Mouse (Mus musculus) heart, embryonic 10.5 days (tissue): ENCODE measurements at regions not wholly inside any gene's neighbourhood (a gene's known extent, or its start where the extent isn't known, plus 50 kb on each side); places are given as distances from the start of the nearest gene placed in this dataset.

ENCODE experiments used
- DNase-seq: peaks from one replicate; pipeline ENCODE4 v3.0.0-alpha.2; 2017; ENCODE audit warnings: low spot score
- H3K27ac ChIP-seq: fragments of 300-500 bp; sonication (generic); 2 replicates; pipeline ENCODE4 v1.5.1; 2016; ENCODE audit warnings: mild to moderate bottlenecking
- H3K27me3 ChIP-seq: fragments of 300-500 bp; sonication (generic); 2 replicates; pipeline ENCODE4 v1.6.1; 2016; ENCODE audit warnings: mild to moderate bottlenecking; ENCODE audit not compliant: poor library complexity, insufficient read depth, severe bottlenecking
- H3K36me3 ChIP-seq: fragments of 300-500 bp; sonication (generic); 2 replicates; pipeline ENCODE4 v1.6.1; 2016; ENCODE audit warnings: mild to moderate bottlenecking, moderate library complexity
- H3K4me1 ChIP-seq: fragments of 300-500 bp; sonication (generic); 2 replicates; pipeline ENCODE4 v1.6.1; 2016; ENCODE audit warnings: mild to moderate bottlenecking
- H3K4me3 ChIP-seq: fragments of 300-500 bp; sonication (generic); 2 replicates; pipeline ENCODE4 v1.5.1; 2016; ENCODE audit warnings: mild to moderate bottlenecking, moderate library complexity
- H3K9me3 ChIP-seq: fragments of 300-500 bp; sonication (generic); 2 replicates; pipeline ENCODE4 v1.6.1; 2016; ENCODE audit warnings: mild to moderate bottlenecking, moderate library complexity
- WGBS: fragments of 180-500 bp; shearing (Covaris S2); methylation state at CpG from one replicate; pipeline ENCODE4 v1.1.7; 2016; 5-methylcytosine and 5-hydroxymethylcytosine counted together

DNA sequence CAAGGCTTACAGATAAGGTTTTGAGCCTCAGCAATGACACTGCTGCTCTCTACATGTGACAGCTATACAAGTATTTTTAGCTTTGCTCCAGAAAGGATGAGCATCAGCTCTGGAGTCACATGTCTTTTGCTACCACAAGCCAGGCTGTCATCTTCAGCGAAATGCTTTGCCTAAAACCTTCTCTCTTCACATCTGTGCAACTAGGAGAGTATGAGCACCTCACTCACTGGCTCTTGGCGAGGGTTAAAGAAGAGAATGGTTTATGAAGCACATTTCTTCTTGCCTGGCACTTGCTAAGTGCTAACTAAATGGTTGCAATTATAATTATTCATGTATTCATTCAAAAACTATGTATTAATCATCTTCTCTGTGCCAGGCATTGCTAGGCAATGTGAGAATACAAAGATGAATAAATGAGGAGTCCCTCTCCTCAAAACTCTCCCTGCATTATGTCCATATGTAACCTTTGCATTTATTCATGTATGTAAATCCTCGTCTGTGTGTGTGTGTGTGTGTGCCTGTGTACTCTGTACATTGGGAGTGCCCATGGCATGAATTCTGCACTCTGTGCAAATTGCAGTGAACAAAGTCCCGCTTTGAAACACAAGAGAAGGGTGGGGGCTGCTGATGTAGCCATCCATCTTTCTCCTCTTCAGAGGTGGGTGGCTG, 682.0 kb downstream of the Gsdmc2 start:
- WGBS, result 61% methylated on average over 4 of the region's 4 CpGs
- Histone ChIP-seq H3K4me3 (no peak overlapping the region), H3K9me3 (no peaks in the 10 kb centered on the region), H3K36me3 (no peaks in the 10 kb centered on the region), H3K4me1 (peaks cover 4% of the 10 kb centered on the region; the same call in 1 of the 2 replicates), H3K27me3 (no peaks in the 10 kb centered on the region), H3K27ac (peak overlapping the region; percentile 47; the same call in 1 of the 2 replicates)
- no peak for DNase-seq

DNA sequence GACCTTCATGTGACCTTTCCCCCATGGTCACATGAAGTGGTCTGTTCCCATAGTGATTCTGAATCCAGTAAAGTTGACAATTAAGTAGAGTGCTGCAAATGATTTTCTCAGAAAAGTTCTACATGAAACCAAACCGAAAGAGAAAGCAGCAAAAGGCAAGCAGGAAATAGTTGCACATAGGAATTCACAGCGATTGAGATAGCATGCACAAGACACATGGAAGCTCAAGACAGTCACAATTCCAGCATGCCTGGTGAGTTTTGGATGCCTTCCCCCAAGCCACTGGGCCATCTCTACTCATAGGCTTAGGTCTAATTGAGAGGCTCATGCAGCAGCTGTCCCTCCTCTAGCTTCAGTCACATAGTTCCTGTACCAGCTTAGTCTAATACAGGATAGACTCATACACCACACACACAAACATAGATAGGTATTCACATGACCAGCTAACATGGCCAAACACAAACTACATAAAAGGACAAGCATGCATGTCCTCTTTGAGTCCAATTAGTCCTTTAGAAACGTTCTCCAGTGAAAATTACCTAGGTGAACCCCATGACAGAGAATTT, 721.8 kb downstream of the Gsdmc2 start:
- Histone ChIP-seq H3K9me3 (no peaks in the 10 kb centered on the region), H3K36me3 (no peaks in the 10 kb centered on the region), H3K4me3 (no peak overlapping the region), H3K27me3 (no peaks in the 10 kb centered on the region), H3K27ac (no peak overlapping the region), H3K4me1 (no peaks in the 10 kb centered on the region)
- WGBS, result 79% methylated on average over 3 of the region's 3 CpGs
- no peak for DNase-seq

DNA sequence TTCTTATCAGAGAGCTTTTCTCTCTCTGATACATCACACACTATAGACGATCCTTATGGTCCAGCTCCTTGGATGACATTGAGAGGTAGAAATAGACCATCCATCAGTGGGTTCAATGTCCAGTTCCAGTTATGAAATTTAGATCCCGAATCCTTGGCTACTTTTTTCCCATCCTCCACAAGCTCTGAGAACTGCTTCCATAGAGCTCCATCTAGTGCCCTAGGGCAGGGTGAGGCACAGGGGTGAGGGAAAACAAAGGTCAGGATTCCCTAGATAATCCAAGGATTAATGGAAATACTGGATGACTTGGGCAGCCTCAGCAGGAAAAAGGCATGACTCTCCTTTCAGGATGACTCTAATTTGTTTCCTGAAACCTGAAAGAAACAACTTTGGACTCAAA, 732.1 kb downstream of the Gsdmc2 start:
- 65% methylated on average over 2 of the region's 2 CpGs for WGBS
- H3K27ac ChIP-seq, result no peak overlapping the region
- no peaks in the 10 kb centered on the region for H3K36me3 ChIP-seq
- H3K4me3 ChIP-seq, result no peak overlapping the region
- H3K27me3 ChIP-seq, result no peaks in the 10 kb centered on the region
- H3K9me3 ChIP-seq, result no peaks in the 10 kb centered on the region
- H3K4me1 ChIP-seq, result no peaks in the 10 kb centered on the region
- no peak for DNase-seq

DNA sequence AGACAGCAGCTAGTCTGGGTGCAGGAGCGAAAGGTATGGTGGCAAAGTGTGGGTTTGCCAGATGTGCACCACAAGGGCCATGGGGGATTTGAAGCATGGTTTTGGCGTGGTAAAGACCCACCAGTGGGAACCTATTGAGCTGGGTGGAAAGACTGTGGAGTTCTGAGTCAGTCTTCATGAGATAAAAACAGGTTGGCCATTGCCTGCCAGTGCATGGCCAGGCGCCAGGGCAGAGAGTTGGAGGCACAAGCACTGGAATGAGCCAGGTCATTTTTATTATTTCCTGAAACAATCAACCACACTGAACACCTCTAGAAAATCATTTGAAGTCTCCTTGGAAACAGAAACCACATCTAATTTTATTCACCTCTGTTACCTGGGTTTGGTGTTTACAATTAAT, 744.9 kb downstream of the Gsdmc2 start:
- Histone ChIP-seq H3K36me3 (no peaks in the 10 kb centered on the region), H3K27ac (no peak overlapping the region), H3K4me3 (no peak overlapping the region), H3K27me3 (no peaks in the 10 kb centered on the region), H3K4me1 (no peaks in the 10 kb centered on the region), H3K9me3 (no peaks in the 10 kb centered on the region; the same call in 1 of the 2 replicates)
- no peak for DNase-seq
- 80% methylated on average over 3 of the region's 3 CpGs for WGBS

DNA sequence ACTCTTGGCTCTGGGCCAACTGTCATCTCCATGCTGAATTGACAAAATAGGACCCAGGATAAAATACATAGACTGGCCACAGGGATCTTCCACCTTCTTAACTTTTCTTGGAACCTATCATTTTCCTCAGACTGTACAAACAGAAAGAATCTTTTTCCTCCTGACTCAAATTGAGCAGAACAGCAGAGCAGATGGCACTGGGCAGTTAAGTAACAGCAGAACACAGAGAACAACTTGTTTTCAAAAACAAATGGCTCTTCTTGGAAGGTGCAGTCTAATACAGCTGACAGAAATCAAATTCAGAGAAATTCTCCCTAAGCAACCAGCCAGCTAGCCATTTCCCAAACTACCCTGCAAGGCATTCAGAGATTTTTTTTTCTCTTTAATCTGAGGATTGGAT, 763.0 kb downstream of the Gsdmc2 start:
- Histone ChIP-seq H3K36me3 (no peaks in the 10 kb centered on the region), H3K9me3 (no peaks in the 10 kb centered on the region), H3K27ac (no peak overlapping the region), H3K4me3 (no peak overlapping the region), H3K4me1 (no peaks in the 10 kb centered on the region), H3K27me3 (no peaks in the 10 kb centered on the region)
- no peak for DNase-seq

DNA sequence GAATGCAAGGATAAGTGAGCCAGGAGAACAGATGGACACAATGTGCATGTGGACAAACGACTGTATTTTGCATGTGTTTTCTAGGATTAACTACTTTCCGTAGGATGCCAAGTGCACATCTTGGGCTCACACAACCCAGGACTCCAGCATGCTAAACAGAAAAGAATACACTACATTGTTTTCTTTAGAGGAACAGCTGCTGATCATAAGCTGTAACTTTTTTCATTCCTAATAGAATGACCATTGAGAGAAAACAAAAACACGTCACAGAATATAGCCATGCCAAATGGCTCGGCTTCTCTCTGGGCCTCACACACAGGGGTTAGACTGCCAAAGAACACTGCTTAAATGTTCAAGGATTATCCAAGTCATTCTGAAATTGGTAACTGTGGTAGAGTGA, 765.2 kb downstream of the Gsdmc2 start:
- Histone ChIP-seq H3K27me3 (no peaks in the 10 kb centered on the region), H3K4me1 (no peaks in the 10 kb centered on the region), H3K9me3 (no peaks in the 10 kb centered on the region), H3K27ac (no peak overlapping the region), H3K4me3 (no peak overlapping the region), H3K36me3 (no peaks in the 10 kb centered on the region)
- 85% methylated on average over 4 of the region's 4 CpGs for WGBS
- no peak for DNase-seq

DNA sequence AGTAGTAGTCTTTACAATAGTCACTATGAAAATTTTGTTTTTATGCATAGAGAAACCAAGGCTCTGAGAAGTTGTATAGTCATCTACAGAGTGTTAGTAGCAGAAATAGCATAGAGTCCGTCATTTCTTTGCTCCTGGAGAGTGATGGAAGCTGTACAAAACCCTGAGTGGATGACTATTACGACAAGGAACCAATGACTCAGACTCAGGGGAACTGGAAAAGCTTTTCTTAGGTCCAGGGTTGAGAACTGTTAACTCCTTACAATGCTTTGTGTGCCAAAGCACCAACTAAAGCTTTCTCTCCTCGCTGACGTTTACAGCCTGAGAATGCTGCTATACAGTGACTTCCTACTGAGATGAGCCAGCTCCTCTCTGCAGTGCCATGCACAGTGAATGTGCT, 773.1 kb downstream of the Gsdmc2 start:
- H3K27ac ChIP-seq, result no peak overlapping the region
- H3K9me3 ChIP-seq, result no peaks in the 10 kb centered on the region
- H3K27me3 ChIP-seq, result no peaks in the 10 kb centered on the region
- WGBS, result 66% methylated on average over 4 of the region's 4 CpGs
- H3K36me3 ChIP-seq, result no peaks in the 10 kb centered on the region
- H3K4me3 ChIP-seq, result no peak overlapping the region
- no peaks in the 10 kb centered on the region for H3K4me1 ChIP-seq
- DNase-seq, result no peak

DNA sequence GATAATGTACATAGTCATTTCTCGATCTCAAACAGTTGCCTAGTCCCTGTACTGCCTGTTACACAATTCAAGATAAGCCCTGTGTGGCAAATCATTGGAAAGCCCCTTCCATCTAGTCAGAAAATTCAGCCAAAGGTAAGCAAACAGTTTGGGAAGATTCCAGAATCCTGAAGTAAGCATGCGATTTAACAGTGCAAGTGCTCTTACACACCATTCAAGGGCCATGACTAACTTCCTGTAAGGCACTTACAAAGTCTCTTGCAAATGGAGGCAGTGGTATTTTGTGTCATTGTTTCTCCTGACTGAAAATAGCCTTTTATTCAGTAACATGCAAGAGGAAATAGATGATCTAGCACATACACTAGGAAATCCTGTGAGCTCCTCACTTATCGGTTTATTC, 777.9 kb downstream of the Gsdmc2 start:
- no peaks in the 10 kb centered on the region for H3K4me1 ChIP-seq
- no peaks in the 10 kb centered on the region for H3K27me3 ChIP-seq
- H3K36me3 ChIP-seq, result no peaks in the 10 kb centered on the region
- no peak for DNase-seq
- H3K27ac ChIP-seq, result peak overlapping the region; percentile 59
- H3K9me3 ChIP-seq, result no peaks in the 10 kb centered on the region
- WGBS, result 68% methylated on average over 3 of the region's 3 CpGs
- no peak overlapping the region for H3K4me3 ChIP-seq

DNA sequence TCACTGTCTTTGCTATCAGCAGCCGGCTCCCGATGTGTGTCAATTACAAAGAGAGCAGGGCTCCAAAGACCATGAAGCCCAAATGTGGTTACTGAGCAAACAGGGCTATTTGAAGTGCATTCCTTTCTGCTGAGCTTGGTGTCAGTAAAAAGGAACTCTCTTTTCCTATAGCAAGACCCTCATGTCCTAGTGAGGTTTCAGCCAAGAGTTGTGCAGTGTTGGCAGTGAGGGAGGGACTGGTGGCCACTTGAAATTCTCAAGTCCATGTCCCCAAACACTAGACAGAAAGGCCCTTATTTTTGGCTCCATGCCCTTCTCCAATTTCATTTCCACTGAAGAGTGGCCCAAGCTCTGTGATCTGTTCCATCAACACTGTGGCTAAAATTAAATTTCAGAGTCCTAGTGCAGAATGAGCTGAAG, 778.9 kb downstream of the Gsdmc2 start:
- Histone ChIP-seq H3K36me3 (no peaks in the 10 kb centered on the region), H3K4me1 (no peaks in the 10 kb centered on the region), H3K9me3 (no peaks in the 10 kb centered on the region), H3K27me3 (no peaks in the 10 kb centered on the region), H3K27ac (peak overlapping the region; percentile 78; the same call in 1 of the 2 replicates), H3K4me3 (no peak overlapping the region)
- 39% methylated on average over 2 of the region's 2 CpGs for WGBS
- DNase-seq, result peak; percentile 85

DNA sequence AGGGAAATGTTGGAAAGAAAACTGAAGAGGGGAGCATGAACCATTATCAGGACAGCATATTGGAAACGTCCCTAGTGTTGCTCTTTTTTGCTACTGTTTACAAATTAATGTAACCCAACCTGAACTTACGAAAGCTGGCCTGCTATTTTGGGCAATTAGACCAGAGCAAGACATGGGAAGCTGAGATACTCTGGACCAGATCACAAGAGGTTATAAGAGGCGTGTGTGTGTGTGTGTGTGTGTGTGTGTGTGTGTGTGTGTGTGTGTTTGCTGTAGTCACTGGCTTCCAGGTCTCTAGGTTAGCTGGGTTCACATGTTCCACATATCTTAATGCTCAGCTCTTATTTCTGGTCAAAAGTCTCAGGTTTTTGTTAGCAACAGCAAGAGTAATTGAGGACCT, 783.1 kb downstream of the Gsdmc2 start:
- H3K4me1 ChIP-seq, result no peaks in the 10 kb centered on the region
- DNase-seq, result no peak
- WGBS, result 61% methylated on average over 3 of the region's 3 CpGs
- no peak overlapping the region for H3K4me3 ChIP-seq
- no peak overlapping the region for H3K27ac ChIP-seq
- no peaks in the 10 kb centered on the region for H3K27me3 ChIP-seq
- H3K9me3 ChIP-seq, result no peaks in the 10 kb centered on the region
- no peaks in the 10 kb centered on the region for H3K36me3 ChIP-seq

DNA sequence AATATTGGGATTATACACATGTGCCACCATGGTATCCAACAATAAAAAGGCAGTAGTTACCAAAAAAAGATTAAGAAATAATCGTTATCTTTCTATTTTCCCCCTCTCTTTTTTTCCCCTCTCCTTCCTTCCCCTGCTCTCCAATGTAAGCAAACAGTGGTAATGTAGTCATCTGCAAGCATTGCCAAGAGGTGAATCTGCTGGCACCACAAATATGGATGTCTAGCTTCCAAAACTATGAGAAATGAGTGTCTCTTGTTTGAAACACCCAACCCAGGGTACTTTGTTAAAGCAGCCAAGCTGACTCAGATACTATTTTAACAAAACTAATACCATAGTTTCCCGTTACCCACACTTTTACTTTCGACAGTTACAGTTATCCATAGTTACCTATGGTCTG, 784.2 kb downstream of the Gsdmc2 start:
- no peak overlapping the region for H3K27ac ChIP-seq
- 81% methylated on average over 3 of the region's 3 CpGs for WGBS

DNA sequence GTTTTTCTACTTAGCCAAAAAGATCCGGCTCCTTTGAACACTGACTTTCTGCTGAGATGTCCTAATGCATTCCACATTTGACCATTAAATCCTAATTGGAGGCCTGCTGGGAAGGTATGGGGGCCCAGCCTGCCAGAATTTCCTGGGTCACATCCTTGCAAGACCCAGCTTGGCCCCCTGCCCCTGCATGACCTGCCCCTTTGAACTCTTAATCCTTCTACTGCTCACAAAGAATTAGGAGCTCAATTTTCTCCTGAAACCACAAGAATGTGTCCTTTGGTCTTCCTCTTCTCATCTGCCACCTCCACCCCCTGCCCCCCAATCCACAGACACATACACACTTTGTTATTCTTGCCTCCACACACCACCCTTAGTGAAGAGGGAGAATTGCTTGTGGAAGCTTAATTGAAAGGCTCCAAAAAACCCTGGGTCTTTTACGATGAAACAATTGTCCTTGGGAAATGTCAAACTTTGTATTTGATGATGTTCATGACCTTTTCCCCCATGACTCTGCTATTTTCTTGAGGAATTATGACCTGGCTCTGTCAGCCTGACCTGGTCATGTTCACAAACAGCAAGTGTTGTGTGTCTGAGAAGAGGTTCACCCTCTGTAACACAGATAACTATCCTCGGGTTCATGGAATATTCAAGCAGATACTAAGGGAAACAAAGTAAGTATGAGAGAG, 792.3 kb downstream of the Gsdmc2 start:
- DNase-seq, result no peak
- 0 out of 2 replicates have a peak overlapping the region, but pooled peaks have one; percentile 42 for H3K27ac ChIP-seq

More for the DNA sequence above, 784.2 kb downstream of the Gsdmc2 start:
- Histone ChIP-seq H3K27me3 (no peaks in the 10 kb centered on the region), H3K4me3 (no peak overlapping the region), H3K9me3 (no peaks in the 10 kb centered on the region), H3K36me3 (no peaks in the 10 kb centered on the region), H3K4me1 (no peaks in the 10 kb centered on the region)
- no peak for DNase-seq

DNA sequence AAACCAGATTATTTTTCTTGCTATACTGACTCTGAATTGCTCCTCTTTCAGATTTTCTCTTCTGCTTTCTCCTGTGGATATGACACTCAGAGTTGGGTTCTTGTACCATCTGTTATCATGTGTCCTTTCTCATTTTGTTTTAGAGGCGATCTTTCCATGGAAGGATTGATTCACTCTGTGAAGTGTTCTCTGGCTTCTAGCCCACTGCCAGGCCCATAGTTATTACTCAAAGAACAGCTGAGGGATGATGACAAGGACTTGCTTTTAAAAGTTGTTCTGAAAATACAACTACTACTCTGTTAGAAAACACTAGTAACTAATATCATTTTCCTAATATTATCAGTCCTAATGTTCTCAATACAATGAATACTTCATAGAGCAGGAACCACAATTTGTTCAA, 794.9 kb downstream of the Gsdmc2 start:
- Histone ChIP-seq H3K4me1 (peaks cover 5% of the 10 kb centered on the region; the same call in 1 of the 2 replicates), H3K27ac (no peak overlapping the region), H3K9me3 (no peaks in the 10 kb centered on the region), H3K4me3 (no peak overlapping the region), H3K36me3 (no peaks in the 10 kb centered on the region), H3K27me3 (no peaks in the 10 kb centered on the region)
- no peak for DNase-seq
- WGBS, result 76% methylated on average over 1 of the region's 1 CpGs

More for the DNA sequence above, 792.3 kb downstream of the Gsdmc2 start:
- H3K36me3 ChIP-seq, result no peaks in the 10 kb centered on the region
- H3K27me3 ChIP-seq, result no peaks in the 10 kb centered on the region
- 51% methylated on average over 3 of the region's 3 CpGs for WGBS
- peaks cover 5% of the 10 kb centered on the region; the same call in 1 of the 2 replicates for H3K4me1 ChIP-seq
- H3K4me3 ChIP-seq, result no peak overlapping the region
- H3K9me3 ChIP-seq, result no peaks in the 10 kb centered on the region
